Mouse (Mus musculus): ENCODE measurements at regions not wholly inside any gene's neighbourhood (a gene's known extent, or its start where the extent isn't known, plus 50 kb on each side); places are given as distances from the start of the nearest gene placed in this dataset.

- no peak for TF ChIP-seq GATA1 (IDR thresholded peaks at IDR 0.05; ENCODE audit: borderline replicate concordance, low read length)
- no peak for TF ChIP-seq FLI1 (IDR thresholded peaks at IDR 0.05; ENCODE audit: low read length)
These were observed 224.8 kb upstream of the Lyplal1 start for GRCm38 (mm10) chr1:186341878-186342277.

Data from megakaryocyte, embryonic 14.5 days (primary cell).